ENCODE assay signal across 8 mouse cellular contexts in genomic region chr9:21367357-21368111, GRCm38 (mm10). TPM values are rescaled to one million over a fixed set of nuclear protein-coding genes. Genes with fewer than 3 reads are reported as not detected.
A peak's percentile ranks its signal among the peaks of the same experiment; 100 is the strongest.
DNase-seq lines count a peak whose midpoint lies in the region; ATAC-seq and TF ChIP-seq lines count a peak whose summit lies in the region.

Gene Ilf3, plus strand, starts transcription at chr9:21367871.

- DNase-seq in Patski (ENCODE audit: low read depth, low spot score): peak; percentile 100
- peak; percentile 100 for DNase-seq in cerebellum, postnatal 14 days
- peak; percentile 100 for DNase-seq in frontal cortex, postnatal 14 days (ENCODE audit: low spot score in 2 of 2)
- peak; percentile 97 for DNase-seq in layer of hippocampus, postnatal 25 days (ENCODE audit: extremely low spot score in 1 of 2, low spot score in 1 of 2)
- peak; percentile 100 for DNase-seq in lung, postnatal 25 days (ENCODE audit: low spot score)
- peak; percentile 100 for DNase-seq in retina, embryonic 14.5 days (ENCODE audit: low spot score)
- peak; percentile 99 for DNase-seq in thymus, postnatal 4 days

- no peaks in the 10 kb centered on the region for H3K9me3 ChIP-seq in hindbrain, embryonic 13.5 days

- WGBS in hindbrain, embryonic 13.5 days: under 1% methylated on average over 62 of the region's 66 CpGs

- peak within 1 kb of the TSS; percentile 90 for H3K9ac ChIP-seq in hindbrain, embryonic 13.5 days

- peaks cover 30% of the 10 kb centered on the region for H3K4me1 ChIP-seq in hindbrain, embryonic 13.5 days (replicated peaks)

- peak within 1 kb of the TSS; percentile 94 for H3K27ac ChIP-seq in hindbrain, embryonic 13.5 days

- no peak for TF ChIP-seq CTCF in Patski (IDR thresholded peaks at IDR 0.05)

- no peaks in the 10 kb centered on the region for H3K27me3 ChIP-seq in Patski
- 0 out of 2 replicates have a peak, but pooled peaks cover 4% of the 10 kb centered on the region for H3K27me3 ChIP-seq in hindbrain, embryonic 13.5 days

- POLR2A ChIA-PET in Patski (lab: Charles Lee): no interaction called here

- peak within 1 kb of the TSS; percentile 83 for H3K4me3 ChIP-seq in hindbrain, embryonic 13.5 days

- peak; percentile 64 for ATAC-seq in Patski
- peak; percentile 94 for ATAC-seq in hindbrain, embryonic 13.5 days (ENCODE audit: low FRiP score)

- CTCF ChIA-PET in Patski (lab: Charles Lee): interaction anchor here (0.7 to 2.7 kb wide), 5 partner anchors 10 to 101 kb away, joined by 3 to 22 read pairs (median 3); no protein-coding TSS in a partner anchor

- in situ Hi-C loops in Patski (cut with MboI; ENCODE audit: low pct_unique_long_range_greater_than_20kb): loop anchor here (5.0 kb wide), 2 partner anchors 45 to 95 kb away; partner anchors contain the start of gene Qtrt1

- peaks cover 9% of the 10 kb centered on the region for H3K36me3 ChIP-seq in hindbrain, embryonic 13.5 days

- peak within 1 kb of the TSS; percentile 90 for H3K4me2 ChIP-seq in hindbrain, embryonic 13.5 days

RNA-seq across cellular contexts. Expression of gene Ilf3, which starts in this region (rescaled TPM):
- polyA plus RNA-seq in Patski (2021): 110 TPM
- polyA plus RNA-seq in hindbrain, embryonic 13.5 days (2015; fragmentation: Nextera tagmentation; extraction: Ambion mirVana): 253 and 276 TPM in 2 replicates
- total RNA-seq in layer of hippocampus, postnatal 25 days (2021): 10 to 100 TPM; 85.6 to 92.6 TPM

Comparison
In these comparisons a context has a peak if more than half of its experiments do, and no peak if none do; other contexts are left out.
1. Peak in every context shown above with its lines: DNase-seq, ATAC-seq, H3K4me3 ChIP-seq and H3K27ac ChIP-seq.